Mouse (Mus musculus) neural tube, embryonic 12.5 days (tissue): Measurements from ENCODE around the gene Wdr82. TPM values are rescaled to one million over a fixed set of nuclear protein-coding genes. Genes with fewer than 3 reads are reported as not detected.
"Not testable (repeated sequence)": the region's sequence is repeated elsewhere in the genome, so short reads cannot be mapped to it uniquely, and the experiment has no call there.

Experiments
- ATAC-seq: fragments of 200-750 bp; cut with Nextera tagmentation; 2 replicates; pipeline ENCODE4 v1.8.0; 2017; ENCODE audit warnings: low read depth, mild to moderate bottlenecking, moderate TSS enrichment, moderate library complexity; ENCODE audit not compliant: low FRiP score
- H3K27ac ChIP-seq: fragments of 300-500 bp; sonication (generic); 2 replicates; pipeline ENCODE4 v1.5.1; 2016
- H3K27me3 ChIP-seq: fragments of 300-500 bp; sonication (generic); replicated peaks from 2 replicates; pipeline ENCODE4 v1.6.1; 2016; ENCODE audit warnings: mild to moderate bottlenecking
- H3K36me3 ChIP-seq: fragments of 300-500 bp; sonication (generic); 2 replicates; pipeline ENCODE4 v1.6.1; 2016; ENCODE audit warnings: mild to moderate bottlenecking
- H3K4me1 ChIP-seq: fragments of 300-500 bp; sonication (generic); 2 replicates; pipeline ENCODE4 v1.6.1; 2016
- H3K4me2 ChIP-seq: fragments of 300-500 bp; sonication (generic); replicated peaks from 2 replicates; pipeline ENCODE4 v1.6.1; 2016; ENCODE audit warnings: mild to moderate bottlenecking
- H3K4me3 ChIP-seq: fragments of 300-500 bp; sonication (generic); 2 replicates; pipeline ENCODE4 v1.5.1; 2016
- H3K9ac ChIP-seq: fragments of 300-500 bp; sonication (generic); 2 replicates; pipeline ENCODE4 v1.6.1; 2016; ENCODE audit warnings: mild to moderate bottlenecking
- H3K9me3 ChIP-seq: fragments of 300-500 bp; sonication (generic); 2 replicates; pipeline ENCODE4 v1.6.1; 2016; ENCODE audit warnings: mild to moderate bottlenecking
- WGBS: fragments of 180-500 bp; shearing (Covaris S2); methylation state at CpG from one replicate; pipeline ENCODE4 v1.1.7; 2016; 5-methylcytosine and 5-hydroxymethylcytosine counted together
- polyA plus RNA-seq: library from polyadenylated mRNA; unstranded; fragments of >200 nt; fragmentation: Nextera tagmentation; extraction: Ambion mirVana; gene quantifications from 2 replicates; pipeline ENCODE4 v1.2.1, GENCODE M21; 2016

Gene Wdr82
- polyA plus RNA-seq, 1 experiment from 2014 or later = 27.6 TPM

DNA sequence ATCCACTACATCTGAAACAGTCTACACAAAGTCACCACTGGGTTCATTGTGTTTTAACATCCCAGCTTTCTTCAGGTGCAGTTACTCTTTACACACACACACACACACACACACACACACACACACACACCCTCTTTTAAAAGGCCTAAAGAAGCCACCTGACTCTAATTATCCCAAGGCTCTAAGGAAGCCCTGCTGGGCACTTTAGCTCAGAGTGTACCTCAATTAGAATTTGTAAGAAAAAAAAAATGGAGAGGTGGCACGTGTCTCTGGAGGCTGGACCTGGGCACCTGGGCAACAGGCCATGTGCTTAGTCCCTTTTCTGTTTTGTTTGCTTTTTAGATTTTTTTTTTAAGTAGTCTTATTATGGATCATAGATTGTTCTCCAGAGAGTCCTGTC is 3.0 kb upstream of the Wdr82 start:
- Histone ChIP-seq H3K9ac (no peak overlapping the region), H3K9me3 (no peaks in the 10 kb centered on the region), H3K4me1 (peaks cover 10% of the 10 kb centered on the region; the same call in 1 of the 2 replicates), H3K27ac (no peak overlapping the region), H3K4me3 (no peak overlapping the region), H3K27me3 (no peaks in the 10 kb centered on the region), H3K4me2 (no peak overlapping the region), H3K36me3 (no peaks in the 10 kb centered on the region)
- ATAC-seq = no peak
- WGBS = 27% methylated on average over 1 of the region's 1 CpGs

GRCm38 (mm10) chr9:106169006-106169405 is 1.7 kb upstream of the Wdr82 start:
- not testable (repeated sequence) for H3K27me3 ChIP-seq, H3K4me3 ChIP-seq, H3K9me3 ChIP-seq, H3K27ac ChIP-seq, H3K9ac ChIP-seq, H3K4me2 ChIP-seq, ATAC-seq, H3K36me3 ChIP-seq
- H3K4me1 ChIP-seq = peaks cover 22% of the 10 kb centered on the region
- WGBS = 67% methylated on average over 1 of the region's 1 CpGs

GRCm38 (mm10) chr9:106169917-106170316 is 811 bp upstream of the Wdr82 start:
- WGBS = 36% methylated on average over 6 of the region's 6 CpGs
- H3K4me2 ChIP-seq = peak overlapping the region; percentile 70
- peaks cover 29% of the 10 kb centered on the region for H3K4me1 ChIP-seq
- H3K27me3 ChIP-seq = no peaks in the 10 kb centered on the region
- no peak overlapping the region for H3K27ac ChIP-seq
- no peak for ATAC-seq
- no peaks in the 10 kb centered on the region for H3K36me3 ChIP-seq
- no peak overlapping the region for H3K4me3 ChIP-seq
- H3K9me3 ChIP-seq = no peaks in the 10 kb centered on the region
- no peak overlapping the region for H3K9ac ChIP-seq

DNA sequence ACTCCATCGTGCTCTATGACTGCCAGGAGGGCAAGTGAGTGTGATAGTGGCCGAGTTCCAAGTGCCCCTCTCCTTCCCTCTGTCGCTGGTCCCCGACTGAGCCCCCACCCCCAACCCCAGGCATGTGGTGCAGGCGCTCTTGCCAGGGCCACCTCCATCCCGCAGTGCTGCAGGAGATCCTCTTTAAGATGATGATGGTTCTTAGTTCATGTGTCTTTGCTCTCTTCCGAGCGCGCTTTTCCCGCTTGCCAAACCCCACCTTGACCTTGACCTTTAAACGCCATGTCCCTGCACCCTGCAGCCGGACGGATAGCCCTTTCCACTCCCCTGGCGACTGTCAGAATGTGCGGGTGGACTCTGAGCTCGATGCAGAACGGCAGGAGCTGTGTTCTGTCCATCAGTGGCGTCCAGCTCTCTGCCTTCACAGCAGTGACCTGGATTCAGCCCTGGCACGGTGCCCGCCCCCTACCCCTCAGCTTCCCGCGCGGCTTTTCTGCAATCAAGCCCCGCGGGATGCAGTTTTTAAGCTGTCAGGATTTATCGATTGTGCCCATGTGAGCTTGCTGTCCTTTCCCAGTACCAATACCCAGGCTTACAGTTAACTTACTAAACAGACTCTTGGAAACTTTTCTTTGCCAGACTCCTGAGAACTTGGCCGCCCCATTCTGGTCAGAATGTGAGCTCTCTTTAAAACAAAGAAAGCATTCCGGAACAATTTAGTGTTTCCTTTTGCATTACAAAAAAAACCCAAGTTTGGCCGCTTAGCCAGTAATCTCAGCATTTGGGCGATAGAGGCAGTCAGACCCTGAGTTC is 824 bp downstream of the Wdr82 start:
- peak; percentile 79 for ATAC-seq
- peak overlapping the region; percentile 91 for H3K9ac ChIP-seq
- H3K4me3 ChIP-seq = peak overlapping the region; percentile 92
- H3K27me3 ChIP-seq = no peaks in the 10 kb centered on the region
- WGBS = under 1% methylated on average over 30 of the region's 30 CpGs
- H3K4me2 ChIP-seq = peak overlapping the region; percentile 70
- no peaks in the 10 kb centered on the region for H3K9me3 ChIP-seq
- peak overlapping the region; percentile 96 for H3K27ac ChIP-seq
- H3K4me1 ChIP-seq = peaks cover 30% of the 10 kb centered on the region
- H3K36me3 ChIP-seq = peaks cover 4% of the 10 kb centered on the region; the same call in 1 of the 2 replicates

DNA sequence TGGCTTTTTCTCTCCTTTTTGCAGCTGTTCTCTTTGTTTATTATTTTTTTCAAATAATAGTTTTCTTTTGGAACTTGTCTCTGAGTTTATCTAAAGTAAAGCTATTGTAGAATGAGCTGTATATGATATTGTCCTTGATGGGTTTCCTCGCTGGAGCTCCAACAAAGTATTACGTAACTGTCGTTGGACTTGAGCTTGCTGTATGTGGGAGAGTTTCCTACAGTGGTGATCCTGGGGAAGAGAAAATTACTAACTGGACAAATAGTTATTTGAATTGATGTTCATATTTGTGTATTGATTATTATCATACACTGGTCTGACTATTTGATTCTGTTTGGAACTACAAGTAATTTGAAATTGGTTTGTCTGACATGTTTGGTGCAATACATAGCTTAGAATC is 1.8 kb downstream of the Wdr82 start:
- peak overlapping the region; percentile 91; the same call in 1 of the 2 replicates for H3K9ac ChIP-seq
- no peaks in the 10 kb centered on the region for H3K27me3 ChIP-seq
- no peaks in the 10 kb centered on the region for H3K9me3 ChIP-seq
- peak overlapping the region; percentile 70 for H3K4me2 ChIP-seq
- no peak overlapping the region for H3K27ac ChIP-seq
- peak overlapping the region; percentile 92 for H3K4me3 ChIP-seq
- 45% methylated on average over 3 of the region's 3 CpGs for WGBS
- no peak for ATAC-seq
- H3K36me3 ChIP-seq = peaks cover 13% of the 10 kb centered on the region
- peaks cover 30% of the 10 kb centered on the region for H3K4me1 ChIP-seq

GRCm38 (mm10) chr9:106173363-106173762 is 2.6 kb downstream of the Wdr82 start:
- H3K9me3 ChIP-seq = no peaks in the 10 kb centered on the region
- 81% methylated on average over 2 of the region's 2 CpGs for WGBS
- no peak for ATAC-seq
- H3K36me3 ChIP-seq = peaks cover 20% of the 10 kb centered on the region
- no peak overlapping the region for H3K27ac ChIP-seq
- H3K27me3 ChIP-seq = no peaks in the 10 kb centered on the region
- peak overlapping the region; percentile 70 for H3K4me2 ChIP-seq
- H3K9ac ChIP-seq = no peak overlapping the region
- peak overlapping the region; percentile 22; the same call in 1 of the 2 replicates for H3K4me3 ChIP-seq
- H3K4me1 ChIP-seq = peaks cover 30% of the 10 kb centered on the region

GRCm38 (mm10) chr9:106175552-106176200 is 4.9 kb downstream of the Wdr82 start:
- Histone ChIP-seq H3K9me3 (no peaks in the 10 kb centered on the region), H3K36me3 (peaks cover 35% of the 10 kb centered on the region), H3K4me3 (no peak overlapping the region), H3K27me3 (no peaks in the 10 kb centered on the region), H3K27ac (no peak overlapping the region), H3K9ac (no peak overlapping the region), H3K4me1 (peaks cover 24% of the 10 kb centered on the region), H3K4me2 (no peak overlapping the region)
- ATAC-seq = no peak
- WGBS = 90% methylated on average over 3 of the region's 3 CpGs

DNA sequence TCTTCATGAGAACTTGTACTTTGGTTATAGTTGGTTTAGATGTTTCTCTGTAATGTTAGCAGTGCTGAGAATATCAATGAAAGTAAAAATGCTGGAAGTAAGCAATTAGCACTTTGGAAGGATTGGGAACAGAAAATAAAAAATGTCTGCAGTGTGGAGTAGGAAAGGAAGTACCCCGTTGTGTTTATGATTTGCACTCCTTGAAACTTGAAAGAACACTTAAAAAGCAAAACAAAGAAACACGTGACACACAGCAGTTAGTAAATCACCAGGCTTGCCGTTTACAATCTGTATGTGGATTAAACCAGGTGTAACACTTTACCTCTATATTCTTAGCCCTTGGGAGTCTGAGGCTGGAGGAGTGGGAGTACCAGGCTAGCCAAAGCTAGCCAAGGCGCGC is 6.0 kb downstream of the Wdr82 start:
- H3K27ac ChIP-seq = no peak overlapping the region
- no peaks in the 10 kb centered on the region for H3K9me3 ChIP-seq
- no peaks in the 10 kb centered on the region for H3K27me3 ChIP-seq
- H3K36me3 ChIP-seq = peaks cover 46% of the 10 kb centered on the region
- peaks cover 24% of the 10 kb centered on the region for H3K4me1 ChIP-seq
- H3K4me3 ChIP-seq = no peak overlapping the region
- no peak for ATAC-seq
- H3K9ac ChIP-seq = no peak overlapping the region
- WGBS = 78% methylated on average over 5 of the region's 5 CpGs
- no peak overlapping the region for H3K4me2 ChIP-seq

DNA sequence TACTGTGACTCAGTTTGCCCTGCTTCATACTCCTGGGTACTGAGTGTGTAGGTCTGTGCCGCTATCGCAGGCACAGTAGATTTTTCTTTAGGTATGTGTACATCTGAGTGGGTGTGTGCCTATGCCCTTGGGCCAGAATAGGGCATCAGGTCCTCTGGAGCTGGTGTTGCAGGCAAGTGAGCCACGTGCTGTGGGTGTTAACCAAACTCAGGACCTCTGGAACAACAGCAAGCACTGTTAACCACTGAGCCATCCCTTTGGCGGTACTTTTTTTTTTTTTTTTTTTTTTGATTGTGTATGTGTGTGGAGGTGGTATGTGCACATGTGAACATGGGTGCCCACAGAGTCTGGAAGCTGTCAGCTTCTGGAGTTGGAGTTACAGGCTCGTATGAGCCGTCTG is 7.1 kb downstream of the Wdr82 start:
- H3K36me3 ChIP-seq = peaks cover 51% of the 10 kb centered on the region
- no peak overlapping the region for H3K9ac ChIP-seq
- H3K4me2 ChIP-seq = no peak overlapping the region
- peaks cover 20% of the 10 kb centered on the region for H3K4me1 ChIP-seq
- no peaks in the 10 kb centered on the region for H3K27me3 ChIP-seq
- ATAC-seq = no peak
- 93% methylated on average over 6 of the region's 6 CpGs for WGBS
- H3K27ac ChIP-seq = no peak overlapping the region
- H3K9me3 ChIP-seq = no peaks in the 10 kb centered on the region
- no peak overlapping the region for H3K4me3 ChIP-seq

DNA sequence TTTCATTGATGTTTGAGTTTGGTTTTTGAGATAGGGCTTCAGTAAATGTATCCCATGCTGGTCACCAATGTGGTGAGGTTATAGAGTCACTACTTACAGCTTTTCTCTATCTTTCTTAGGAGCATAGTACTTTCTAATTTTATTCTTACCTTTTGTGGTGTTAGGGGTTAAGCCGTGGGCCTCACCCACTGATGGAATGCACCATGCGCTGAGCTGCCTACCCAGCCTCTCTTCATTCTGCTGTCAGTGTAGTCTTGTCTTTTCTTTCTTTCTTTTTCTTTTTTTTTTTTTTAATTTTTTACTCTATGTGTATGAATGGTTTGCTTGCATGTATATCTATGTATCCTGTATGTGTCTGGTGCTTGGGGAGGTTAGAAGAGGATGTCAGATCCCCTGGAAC is 8.7 kb downstream of the Wdr82 start:
- no peak for ATAC-seq
- Histone ChIP-seq H3K4me1 (peaks cover 5% of the 10 kb centered on the region; the same call in 1 of the 2 replicates), H3K9me3 (no peaks in the 10 kb centered on the region), H3K27ac (no peak overlapping the region), H3K27me3 (no peaks in the 10 kb centered on the region), H3K36me3 (peaks cover 67% of the 10 kb centered on the region), H3K9ac (no peak overlapping the region), H3K4me3 (no peak overlapping the region), H3K4me2 (no peak overlapping the region)
- WGBS = 92% methylated on average over 2 of the region's 2 CpGs

GRCm38 (mm10) chr9:106179964-106180363 is 9.2 kb downstream of the Wdr82 start:
- Histone ChIP-seq H3K4me3 (no peak overlapping the region), H3K4me2 (no peak overlapping the region), H3K9me3 (no peaks in the 10 kb centered on the region), H3K4me1 (peaks cover under 1% of the 10 kb centered on the region; the same call in 1 of the 2 replicates), H3K27me3 (no peaks in the 10 kb centered on the region), H3K36me3 (peaks cover 72% of the 10 kb centered on the region), H3K27ac (no peak overlapping the region), H3K9ac (no peak overlapping the region)
- WGBS = 96% methylated on average over 3 of the region's 3 CpGs
- no peak for ATAC-seq

DNA sequence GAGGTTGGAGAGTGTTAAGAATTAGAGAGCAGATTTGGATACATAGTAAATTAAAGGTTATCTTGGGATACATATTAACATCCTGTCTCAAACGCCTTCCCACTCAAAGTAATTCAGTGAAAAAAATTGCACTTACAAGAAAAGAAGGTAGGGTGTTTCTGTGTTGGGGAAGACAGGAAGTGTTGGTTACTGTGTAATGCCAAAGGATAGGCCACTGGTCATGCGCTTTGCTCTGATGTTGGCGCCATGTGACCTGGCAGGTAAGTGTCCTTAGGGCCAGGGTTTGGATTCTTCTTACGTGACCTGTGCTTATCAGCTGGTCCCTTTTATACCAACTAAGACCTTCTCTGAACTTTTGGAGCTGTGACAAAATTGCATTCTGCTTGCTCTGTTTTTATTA is 11.4 kb downstream of the Wdr82 start:
- H3K9me3 ChIP-seq = no peaks in the 10 kb centered on the region
- no peak overlapping the region for H3K9ac ChIP-seq
- H3K36me3 ChIP-seq = peaks cover 84% of the 10 kb centered on the region
- WGBS = 98% methylated on average over 4 of the region's 4 CpGs
- no peak overlapping the region for H3K4me2 ChIP-seq
- no peak for ATAC-seq
- H3K4me3 ChIP-seq = no peak overlapping the region
- H3K27me3 ChIP-seq = no peaks in the 10 kb centered on the region
- no peak overlapping the region for H3K27ac ChIP-seq
- no peaks in the 10 kb centered on the region for H3K4me1 ChIP-seq
